Mouse (Mus musculus) thymus, postnatal 4 days (tissue): Measurements from ENCODE around the gene Hnrnpa3.
"Not testable (repeated sequence)": the region's sequence is repeated elsewhere in the genome, so short reads cannot be mapped to it uniquely, and the experiment has no call there.

ENCODE experiments used
- DNase-seq: peaks from one replicate; pipeline ENCODE4 v3.0.0; 2021

Hnrnpa3 gene

GRCm38 (mm10) chr2:75637361-75637760 lies 21.7 kb upstream of the Hnrnpa3 start:
- DNase-seq, result no peak

DNA sequence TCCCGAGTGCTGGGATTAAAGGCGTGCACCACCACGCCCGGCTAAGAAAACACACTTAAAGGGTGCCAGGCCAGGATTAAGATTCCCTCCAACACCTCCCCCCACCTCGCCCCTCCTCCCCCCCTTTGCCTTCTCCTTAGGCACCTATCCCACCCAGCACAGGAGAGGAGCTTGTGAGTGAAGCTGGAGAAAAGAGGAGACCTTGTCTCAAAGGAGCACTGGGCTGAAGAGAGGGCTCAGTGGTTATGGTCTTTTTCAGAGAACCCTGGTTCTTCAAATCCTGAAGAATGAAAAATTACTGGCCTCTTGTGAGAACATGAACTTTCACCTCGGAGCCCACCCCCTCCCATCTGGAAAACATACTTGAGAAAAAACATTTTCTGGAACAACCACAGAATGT lies 21.2 kb upstream of the Hnrnpa3 start:
- DNase-seq, result not testable (repeated sequence)

DNA sequence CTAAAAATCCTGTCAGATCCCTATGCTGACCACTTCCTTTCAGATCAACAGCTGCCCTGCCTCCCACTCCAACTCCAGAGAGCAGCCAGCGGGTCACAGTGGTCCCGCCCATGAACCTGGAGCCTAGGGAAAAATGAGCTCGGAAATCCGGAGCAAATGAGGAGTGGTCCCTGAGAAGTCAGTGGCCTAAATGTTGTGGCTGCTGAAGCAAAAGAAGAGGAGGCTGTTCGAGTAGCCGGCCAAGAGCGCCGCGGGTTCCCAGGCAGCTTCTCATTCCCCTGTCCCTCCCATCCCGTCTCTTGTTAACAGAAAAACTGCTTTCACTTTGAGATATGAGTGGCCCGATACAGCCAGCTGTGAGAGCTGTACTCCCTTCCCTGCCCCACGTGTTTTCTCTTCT lies 19.5 kb upstream of the Hnrnpa3 start:
- DNase-seq, result not testable (repeated sequence)

- not testable (repeated sequence) for DNase-seq
These were observed 16.7 kb upstream of the Hnrnpa3 start for GRCm38 (mm10) chr2:75642312-75642711.

DNA sequence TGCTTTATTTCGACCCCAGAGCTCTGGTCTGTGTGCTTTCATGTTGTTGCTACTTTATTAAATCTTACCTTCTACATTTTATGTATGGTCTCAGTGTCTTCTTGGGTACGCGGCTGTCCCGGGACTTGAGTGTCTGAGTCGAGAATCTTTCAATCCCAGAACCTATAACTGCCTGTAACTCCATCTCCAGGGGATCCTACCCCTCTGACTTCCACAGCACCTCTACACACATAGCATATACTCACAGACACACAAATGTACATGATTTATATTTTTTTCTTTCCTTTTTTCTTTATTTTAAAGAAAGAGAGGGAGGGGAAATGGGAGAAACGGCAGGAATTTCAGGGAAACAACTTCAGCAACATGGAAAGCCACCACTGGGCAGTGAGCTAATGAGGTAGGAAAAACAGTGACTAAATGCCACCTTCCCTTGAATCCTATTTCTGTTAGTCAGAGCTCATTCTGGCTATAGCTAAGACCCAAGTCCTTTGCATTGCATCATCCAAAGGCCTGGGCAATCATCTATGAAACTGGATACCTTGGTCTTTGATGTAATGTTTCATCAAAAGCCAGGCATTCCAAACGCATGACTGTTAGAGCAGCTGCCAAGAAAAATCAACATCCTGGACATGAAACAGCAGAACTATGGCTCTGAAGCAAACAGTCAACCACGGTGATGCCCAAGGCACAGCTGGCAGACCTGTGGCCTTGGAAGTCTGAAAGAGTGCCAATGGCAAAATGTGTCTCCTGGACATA lies 16.1 kb upstream of the Hnrnpa3 start:
- no peak for DNase-seq

DNA sequence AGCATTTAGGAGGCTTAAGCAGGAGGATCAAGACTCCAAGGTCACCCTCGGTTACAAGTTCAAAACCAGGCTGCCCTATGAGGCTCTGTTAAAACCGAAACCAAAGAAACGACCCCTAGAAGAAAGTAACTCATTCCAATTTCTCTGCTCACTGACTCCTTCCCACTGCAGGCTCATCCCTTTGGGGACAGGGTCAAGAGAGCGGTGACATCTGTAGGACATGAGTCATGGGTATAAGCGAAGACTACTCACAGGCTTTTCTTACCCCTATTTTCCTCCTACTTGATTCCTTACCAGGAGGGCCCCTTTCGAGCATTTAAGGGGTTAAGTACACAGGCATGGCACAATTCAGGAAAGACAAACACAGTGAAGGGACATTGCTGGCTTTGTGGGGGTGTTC lies 15.1 kb upstream of the Hnrnpa3 start:
- no peak for DNase-seq

- no peak for DNase-seq
These were observed 13.8 kb upstream of the Hnrnpa3 start for GRCm38 (mm10) chr2:75645251-75645650.

GRCm38 (mm10) chr2:75650437-75650836 lies 8.6 kb upstream of the Hnrnpa3 start:
- DNase-seq, result no peak

DNA sequence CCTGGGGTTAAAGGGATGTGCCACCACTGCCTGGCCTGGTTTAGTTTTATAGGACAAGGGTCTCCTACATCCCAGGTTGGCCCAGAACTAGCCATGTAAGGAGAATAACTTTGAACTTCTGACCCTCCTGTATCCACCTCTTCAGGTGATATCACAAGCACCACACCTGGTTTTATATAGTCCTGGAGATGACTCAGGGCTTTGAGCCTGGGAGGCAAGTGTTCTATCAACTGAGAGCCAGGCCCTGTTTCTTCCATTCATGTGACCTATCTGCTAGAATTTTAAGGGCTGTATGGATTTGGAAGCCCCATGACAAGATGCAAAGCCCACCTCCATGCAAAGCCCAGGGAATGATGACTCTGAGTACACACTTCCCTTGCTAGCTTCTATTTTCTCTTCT lies 5.9 kb upstream of the Hnrnpa3 start:
- DNase-seq, result no peak

GRCm38 (mm10) chr2:75654679-75655078 lies 4.4 kb upstream of the Hnrnpa3 start:
- DNase-seq, result no peak

GRCm38 (mm10) chr2:75656924-75657323 lies 2.1 kb upstream of the Hnrnpa3 start:
- no peak for DNase-seq

DNA sequence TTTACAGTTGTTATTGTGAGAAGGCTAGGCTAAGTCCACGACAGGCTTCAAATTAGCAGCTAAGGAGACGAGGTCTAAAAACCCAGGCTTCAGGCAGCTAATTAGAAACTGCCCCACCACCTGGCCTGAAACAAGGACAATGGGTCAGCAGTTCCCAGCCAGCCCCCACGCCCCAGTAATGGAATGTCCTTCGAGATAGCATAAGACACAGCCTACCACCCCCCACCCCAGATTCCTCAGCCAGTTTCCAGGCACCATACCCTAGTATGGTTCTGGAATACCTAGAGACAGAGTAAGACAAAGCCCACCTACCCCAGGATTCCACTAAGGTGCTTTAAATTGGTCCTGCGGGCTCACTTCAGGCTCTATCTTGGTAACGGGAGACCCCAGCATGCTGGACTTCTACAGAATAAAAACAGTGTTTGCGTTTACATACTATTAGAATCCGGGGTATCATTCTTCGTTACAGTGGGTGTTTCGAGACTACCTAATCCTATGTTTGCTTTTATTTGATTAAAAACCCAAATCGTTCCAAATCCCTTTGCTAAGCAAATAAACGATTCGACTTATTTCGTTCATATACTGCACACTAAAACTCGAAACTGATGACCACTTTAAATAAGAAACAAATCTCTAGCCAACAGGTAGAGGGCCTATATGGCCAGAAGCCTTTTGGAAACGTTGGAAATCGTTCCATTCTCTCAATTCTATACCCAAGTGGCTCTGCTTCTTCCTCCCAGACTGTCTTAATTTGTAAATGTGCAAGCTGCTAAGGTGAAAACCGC lies 962 bp upstream of the Hnrnpa3 start:
- DNase-seq, result peak; percentile 46

DNA sequence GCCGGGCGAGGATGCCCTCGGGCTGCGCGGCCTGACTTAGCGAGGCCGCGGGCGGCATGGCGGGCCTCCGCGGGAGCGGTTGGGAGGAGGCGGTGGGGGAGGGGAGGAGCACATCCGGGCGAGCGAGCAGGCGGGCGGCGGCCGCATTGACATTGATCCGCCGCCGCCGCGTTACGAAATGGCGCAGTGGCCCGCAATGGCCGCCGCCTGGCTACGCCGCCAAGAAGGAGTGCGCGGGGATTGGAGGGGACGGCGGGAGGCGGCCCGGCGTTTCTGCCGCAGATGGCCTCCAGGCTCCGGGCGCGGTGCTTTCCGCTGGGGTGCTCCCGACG lies 534 bp downstream of the Hnrnpa3 start:
- peak; percentile 98 for DNase-seq

GRCm38 (mm10) chr2:75660255-75660948 lies 1.3 kb downstream of the Hnrnpa3 start:
- DNase-seq, result no peak

GRCm38 (mm10) chr2:75661106-75661505 lies 2.0 kb downstream of the Hnrnpa3 start:
- DNase-seq, result no peak

DNA sequence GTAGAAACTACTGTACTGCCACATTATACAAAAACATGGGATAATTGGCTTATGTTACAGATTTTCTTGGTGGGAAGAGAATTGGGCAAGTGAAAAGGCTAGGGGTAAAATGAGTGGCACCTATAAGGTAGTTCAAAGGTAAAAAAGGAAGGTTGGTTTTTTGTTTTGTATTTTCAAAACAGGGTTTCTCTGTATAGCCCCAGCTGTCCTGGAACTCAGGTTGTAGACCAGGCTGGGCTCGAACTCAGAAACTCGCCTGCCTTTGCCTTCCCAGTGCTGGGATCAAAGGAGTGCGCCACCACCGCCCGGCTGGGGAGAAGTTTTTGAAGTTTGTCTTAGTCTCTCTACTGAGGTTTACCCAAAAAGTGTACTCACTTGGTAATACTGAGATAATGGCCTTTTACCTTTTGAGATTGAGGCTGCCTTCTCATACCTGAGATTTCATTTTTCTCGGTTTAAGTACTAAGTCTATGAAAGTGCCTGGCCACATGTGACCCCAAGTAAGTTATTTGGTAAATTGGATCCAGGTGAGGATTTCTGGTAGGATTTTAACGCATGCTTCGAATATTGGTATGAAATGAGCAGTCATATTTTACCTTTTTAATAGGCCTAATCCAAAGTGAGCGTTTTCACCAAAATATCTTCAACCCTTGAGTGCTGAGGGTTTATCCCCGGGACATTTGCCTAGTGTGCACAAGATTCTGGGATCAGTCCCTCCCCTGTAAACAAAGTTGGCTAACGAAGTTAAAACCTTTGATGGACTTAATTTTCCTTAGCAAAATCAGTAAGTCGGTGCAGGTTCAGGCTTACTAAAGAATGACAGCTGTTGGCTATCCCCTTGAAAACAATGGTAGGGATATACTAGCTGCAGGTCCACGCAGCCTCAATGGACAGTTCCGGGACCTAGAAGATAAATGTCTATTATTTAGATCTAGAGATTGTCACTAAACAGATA lies 10.7 kb downstream of the Hnrnpa3 start:
- peak; percentile 54 for DNase-seq

DNA sequence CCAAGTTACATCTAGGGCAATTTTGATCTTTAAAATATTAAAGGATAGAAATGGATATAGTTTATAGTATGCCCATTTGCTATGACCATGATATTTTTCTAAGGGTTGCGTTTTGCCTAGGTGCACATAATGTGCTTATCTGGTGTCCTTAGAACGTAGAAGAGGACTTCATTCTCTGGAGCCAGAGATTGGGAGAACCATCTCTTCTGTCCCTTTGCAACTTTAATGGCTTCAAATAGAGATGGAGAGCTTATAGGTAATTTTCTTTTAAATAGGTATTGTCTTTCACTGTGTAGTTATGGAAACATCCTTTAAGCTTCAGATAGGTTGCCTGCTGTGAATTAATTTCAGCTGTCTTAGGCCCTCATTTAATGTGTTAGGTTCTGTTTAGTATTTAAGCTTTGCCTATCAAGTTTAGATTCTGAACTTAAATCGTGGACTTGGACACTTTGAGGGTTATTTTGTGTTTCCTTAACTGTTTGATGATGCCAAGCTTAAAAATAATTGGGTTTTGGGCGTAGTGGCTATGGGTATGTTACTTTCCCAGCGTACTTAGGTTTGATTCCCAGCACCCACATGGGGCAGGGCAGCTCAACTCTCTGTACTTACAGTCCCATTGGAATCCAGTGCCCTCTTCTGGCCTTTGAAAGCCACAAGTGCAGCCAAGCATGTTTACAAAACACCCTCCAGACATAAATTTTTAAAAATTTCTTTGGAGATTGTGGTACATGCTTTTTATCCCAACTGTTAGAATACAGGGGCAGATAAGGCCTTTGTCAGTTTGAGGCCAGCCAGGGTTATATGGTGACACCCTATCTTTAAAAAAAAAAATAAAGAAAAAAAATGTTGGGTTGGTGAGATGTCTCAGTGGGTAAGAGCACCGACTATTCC lies 11.6 kb downstream of the Hnrnpa3 start:
- no peak for DNase-seq

- DNase-seq, result no peak
These were observed 12.2 kb downstream of the Hnrnpa3 start for GRCm38 (mm10) chr2:75671337-75671660.

DNA sequence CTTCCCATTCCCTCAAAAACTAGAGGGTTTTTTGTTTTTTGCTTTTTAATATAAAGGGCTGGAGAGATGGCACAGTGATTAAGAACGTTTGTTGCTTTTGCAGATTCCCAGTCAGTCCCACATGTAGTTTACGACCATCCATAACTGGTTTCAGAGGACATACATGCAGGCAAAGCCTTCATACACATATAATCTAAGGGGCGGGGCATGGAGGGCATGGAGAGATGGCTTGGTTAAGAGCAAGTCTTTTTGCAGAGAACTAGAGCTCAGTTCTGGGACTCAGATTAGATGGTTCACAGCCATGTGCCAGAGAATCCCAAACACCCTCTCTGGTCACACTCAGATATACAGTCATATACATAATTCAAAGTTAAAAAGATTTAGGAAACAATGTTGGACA lies 13.5 kb downstream of the Hnrnpa3 start:
- no peak for DNase-seq

DNA sequence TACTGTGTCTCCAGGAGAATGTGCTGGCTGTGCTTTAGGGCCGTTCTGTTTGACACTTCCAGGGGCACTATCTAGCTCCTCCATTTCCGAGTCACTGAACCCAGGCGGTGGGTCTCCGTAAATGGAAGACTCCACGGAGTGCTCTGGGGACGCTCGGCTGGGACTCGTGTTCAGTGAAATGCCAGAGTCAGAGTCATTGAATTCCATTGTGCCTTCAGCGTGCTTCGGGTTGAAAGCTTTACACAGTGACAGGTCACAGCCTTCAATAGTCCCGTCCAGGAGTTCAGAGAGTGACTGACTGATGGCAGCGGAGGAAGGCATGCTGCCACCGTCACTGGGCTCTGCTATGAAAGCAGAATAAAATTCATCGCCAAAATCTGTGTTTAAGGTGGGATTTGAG lies 17.5 kb downstream of the Hnrnpa3 start:
- DNase-seq, result no peak

DNA sequence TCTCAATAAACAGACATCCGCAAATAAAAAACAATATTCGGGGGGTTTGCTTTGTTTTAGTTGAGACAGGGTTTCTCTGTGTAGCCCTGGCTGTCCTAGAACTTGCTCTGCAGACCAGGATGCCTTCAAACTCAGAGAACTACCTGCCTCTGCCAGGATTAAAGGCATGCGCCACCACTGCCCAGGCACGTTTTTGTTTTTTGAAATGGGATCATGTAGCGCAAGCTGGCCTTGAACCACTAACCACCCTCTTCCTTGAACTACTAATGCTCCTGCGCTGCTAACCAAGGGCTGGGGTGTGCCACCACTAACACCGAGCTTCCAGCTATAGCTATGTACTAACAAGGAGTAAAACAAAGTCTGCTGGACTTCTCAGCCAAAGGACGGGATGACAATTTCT lies 20.9 kb downstream of the Hnrnpa3 start:
- no peak for DNase-seq

DNA sequence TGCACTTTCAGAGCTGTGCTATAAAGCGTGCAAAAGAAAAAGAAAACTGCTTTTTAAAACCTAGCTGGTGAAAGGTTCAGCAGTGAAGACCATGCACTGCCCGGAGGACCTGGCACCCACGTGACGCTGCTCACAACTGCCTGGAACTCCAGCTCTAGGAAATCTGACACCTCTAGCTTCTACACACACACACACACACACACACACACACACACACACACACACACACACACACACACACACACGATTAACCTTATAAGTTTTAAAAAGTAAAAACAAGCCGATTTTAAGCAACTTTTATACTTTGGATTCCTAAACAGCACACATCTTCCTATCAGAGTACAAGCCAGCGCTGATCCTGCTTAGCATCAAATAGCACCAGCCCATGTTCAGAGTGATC lies 22.4 kb downstream of the Hnrnpa3 start:
- no peak for DNase-seq
